Mouse (Mus musculus) embryonic facial prominence, embryonic 10.5 days (tissue): ENCODE measurements around the gene Rbms1. TPM values are rescaled to one million over a fixed set of nuclear protein-coding genes. Genes with fewer than 3 reads are reported as not detected.

Experiments used
- DNase-seq: peaks from one replicate; pipeline ENCODE4 v3.0.0-alpha.2; 2017; ENCODE audit warnings: low spot score
- H3K27ac ChIP-seq: fragments of 300-500 bp; sonication (generic); replicated peaks from 2 replicates; pipeline ENCODE4 v1.5.1; 2016; ENCODE audit warnings: mild to moderate bottlenecking
- H3K27me3 ChIP-seq: fragments of 300-500 bp; sonication (generic); replicated peaks from 2 replicates; pipeline ENCODE4 v1.6.1; 2016; ENCODE audit warnings: low read depth, mild to moderate bottlenecking; ENCODE audit not compliant: poor library complexity, severe bottlenecking
- H3K36me3 ChIP-seq: fragments of 300-500 bp; sonication (generic); replicated peaks from 2 replicates; pipeline ENCODE4 v1.6.1; 2016; ENCODE audit warnings: mild to moderate bottlenecking, moderate library complexity
- H3K4me1 ChIP-seq: fragments of 300-500 bp; sonication (generic); 2 replicates; pipeline ENCODE4 v1.6.1; 2016
- H3K4me3 ChIP-seq: fragments of 300-500 bp; sonication (generic); 2 replicates; pipeline ENCODE4 v1.5.1; 2016; ENCODE audit warnings: mild to moderate bottlenecking, moderate library complexity
- H3K9me3 ChIP-seq: fragments of 300-500 bp; sonication (generic); 2 replicates; pipeline ENCODE4 v1.6.1; 2016; ENCODE audit warnings: mild to moderate bottlenecking
- WGBS: fragments of 180-500 bp; shearing (Covaris S2); methylation state at CpG from one replicate; pipeline ENCODE4 v1.1.7; 2016; 5-methylcytosine and 5-hydroxymethylcytosine counted together
- polyA plus RNA-seq: library from polyadenylated mRNA; unstranded; fragments of >200 nt; fragmentation: Nextera tagmentation; extraction: Ambion mirVana; gene quantifications from 2 replicates; pipeline ENCODE4 v1.2.1, GENCODE M21; 2016

Gene Rbms1
- polyA plus RNA-seq: 103 and 106 TPM in 2 replicates

DNA sequence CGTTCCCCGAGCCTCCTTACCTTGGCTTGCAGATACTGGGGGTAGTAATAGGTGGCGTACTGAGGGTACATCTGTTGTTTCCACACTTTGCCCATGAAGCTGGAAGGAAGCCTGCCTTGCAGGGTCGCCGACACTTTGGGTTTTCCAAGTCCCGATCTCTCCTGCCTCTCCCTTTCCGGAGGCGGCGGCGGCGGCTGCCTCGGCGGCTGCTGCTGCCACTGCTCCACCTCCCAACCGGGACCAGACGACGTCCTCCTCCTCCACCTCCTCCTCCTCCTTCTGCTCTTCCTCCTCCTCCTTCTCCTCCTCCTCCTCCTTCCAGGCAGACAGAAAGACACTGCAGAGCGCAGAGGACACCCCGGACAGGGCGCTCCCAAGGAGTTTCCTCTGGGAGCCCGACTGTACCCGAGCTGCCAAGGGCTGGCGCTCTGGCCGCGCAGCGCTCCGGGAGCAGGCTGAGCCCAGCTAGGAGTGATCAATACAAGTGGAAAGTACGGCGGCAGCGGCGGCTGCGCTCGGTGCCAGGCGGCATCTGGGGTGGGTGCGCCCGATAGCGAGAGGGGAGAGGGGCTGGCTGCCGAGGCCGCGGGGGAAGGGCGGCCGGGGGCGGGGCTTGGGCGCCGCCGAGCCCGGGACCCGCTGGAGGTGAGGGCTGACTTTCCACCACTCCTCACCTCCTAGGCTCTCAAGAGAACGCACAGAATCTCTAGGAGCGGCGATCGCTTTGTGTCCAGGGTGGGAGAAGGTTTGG is at the start of gene Rbms1:
TSS of gene Rbms1 (minus strand) at position 522 of the 751 bp plus-strand sequence.
- peak; percentile 88 for DNase-seq
- H3K27me3 ChIP-seq: no peaks in the 10 kb centered on the region
- no peaks in the 10 kb centered on the region for H3K9me3 ChIP-seq
- WGBS: under 1% methylated on average over 51 of the region's 51 CpGs
- peak within 1 kb of the TSS; percentile 89 for H3K4me3 ChIP-seq
- peaks cover 34% of the 10 kb centered on the region for H3K4me1 ChIP-seq
- no peaks in the 10 kb centered on the region for H3K36me3 ChIP-seq
- peak within 1 kb of the TSS; percentile 95 for H3K27ac ChIP-seq

- Histone ChIP-seq H3K27ac (no peak overlapping the region), H3K36me3 (no peaks in the 10 kb centered on the region), H3K4me3 (no peak overlapping the region), H3K27me3 (no peaks in the 10 kb centered on the region), H3K9me3 (no peaks in the 10 kb centered on the region), H3K4me1 (no peaks in the 10 kb centered on the region; the same call in 1 of the 2 replicates)
- WGBS: 49% methylated on average over 3 of the region's 3 CpGs
- no peak for DNase-seq
Observed at GRCm38 (mm10) chr2:61012249-61012828, 49.3 kb upstream of the Rbms1 start.

- Histone ChIP-seq H3K4me1 (no peaks in the 10 kb centered on the region), H3K27ac (no peak overlapping the region), H3K27me3 (no peaks in the 10 kb centered on the region), H3K36me3 (no peaks in the 10 kb centered on the region), H3K9me3 (no peaks in the 10 kb centered on the region), H3K4me3 (no peak overlapping the region)
- WGBS: 84% methylated on average over 5 of the region's 5 CpGs
- DNase-seq: no peak
Observed at GRCm38 (mm10) chr2:60986286-60986685, 23.3 kb upstream of the Rbms1 start.

DNA sequence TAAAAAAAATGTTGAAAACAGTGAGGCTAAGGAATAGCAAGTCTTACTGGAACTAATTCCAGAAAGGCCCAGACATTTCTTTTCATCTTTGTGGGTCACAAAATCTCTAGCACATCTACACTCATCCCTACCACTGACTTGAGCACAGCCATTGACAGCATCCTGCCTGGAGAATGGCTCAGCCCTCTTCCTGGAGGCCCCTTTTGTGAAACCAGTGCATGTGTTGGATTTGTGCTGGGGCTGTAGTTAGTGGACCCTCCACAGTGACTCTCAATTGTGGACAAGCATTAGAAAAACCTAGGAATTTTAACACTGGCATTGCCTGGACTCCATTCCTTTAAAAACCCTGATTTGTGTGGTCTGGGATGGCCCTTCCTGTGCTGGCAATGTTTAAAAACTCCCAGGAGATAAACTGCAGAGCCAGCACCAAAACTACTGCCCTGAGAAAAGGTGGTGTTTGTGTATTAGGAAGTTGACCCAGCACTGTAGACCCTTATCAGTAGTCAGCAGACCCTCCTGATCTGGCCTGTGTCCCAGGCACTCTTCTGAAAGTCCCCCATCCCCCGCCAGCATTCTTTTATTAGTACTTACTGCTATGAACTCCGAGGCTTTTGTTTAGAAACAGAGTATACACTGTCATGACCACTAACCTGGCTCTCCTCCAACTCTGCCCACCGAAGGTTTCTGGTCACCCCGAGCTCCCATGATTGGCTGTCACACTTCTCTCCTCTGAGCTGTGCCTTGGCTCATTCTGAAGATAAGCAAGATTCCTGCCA is 15.7 kb upstream of the Rbms1 start:
- 0 out of 2 replicates have a peak, but pooled peaks cover 6% of the 10 kb centered on the region for H3K4me1 ChIP-seq
- no peaks in the 10 kb centered on the region for H3K36me3 ChIP-seq
- no peak overlapping the region for H3K4me3 ChIP-seq
- no peaks in the 10 kb centered on the region for H3K9me3 ChIP-seq
- 68% methylated on average over 4 of the region's 4 CpGs for WGBS
- DNase-seq: no peak
- H3K27ac ChIP-seq: no peak overlapping the region
- H3K27me3 ChIP-seq: no peaks in the 10 kb centered on the region

GRCm38 (mm10) chr2:60972189-60972814 is 9.3 kb upstream of the Rbms1 start:
- no peak for DNase-seq
- no peaks in the 10 kb centered on the region for H3K27me3 ChIP-seq
- H3K36me3 ChIP-seq: no peaks in the 10 kb centered on the region
- 78% methylated on average over 7 of the region's 7 CpGs for WGBS
- H3K4me1 ChIP-seq: no peaks in the 10 kb centered on the region
- H3K4me3 ChIP-seq: no peak overlapping the region
- H3K27ac ChIP-seq: no peak overlapping the region
- no peaks in the 10 kb centered on the region for H3K9me3 ChIP-seq

DNA sequence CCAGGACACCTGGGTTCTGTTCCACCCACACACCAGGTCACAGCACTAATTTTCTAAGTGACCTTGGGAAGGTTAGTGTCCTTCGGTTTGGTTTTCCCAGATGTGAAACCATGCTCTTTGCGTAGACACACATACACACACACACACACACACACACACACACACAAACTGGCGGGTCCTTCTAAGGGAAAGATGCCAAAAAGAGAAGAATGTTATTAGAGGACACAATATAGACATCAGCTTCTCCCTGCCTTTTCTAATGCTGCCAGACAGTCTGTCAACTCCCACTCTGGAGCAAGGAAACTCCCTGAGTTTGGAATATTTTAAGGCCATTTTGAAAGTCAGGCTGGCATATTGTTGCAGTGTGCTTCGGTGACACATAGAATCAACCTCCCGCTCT is 624 bp upstream of the Rbms1 start:
- no peaks in the 10 kb centered on the region for H3K36me3 ChIP-seq
- H3K4me3 ChIP-seq: peak overlapping the region; percentile 89
- peak overlapping the region; percentile 95 for H3K27ac ChIP-seq
- 6% methylated on average over 5 of the region's 5 CpGs for WGBS
- peak; percentile 40 for DNase-seq
- no peaks in the 10 kb centered on the region for H3K27me3 ChIP-seq
- H3K9me3 ChIP-seq: no peaks in the 10 kb centered on the region
- peaks cover 34% of the 10 kb centered on the region for H3K4me1 ChIP-seq

GRCm38 (mm10) chr2:60962001-60962670 is 856 bp downstream of the Rbms1 start:
- Histone ChIP-seq H3K4me1 (peaks cover 34% of the 10 kb centered on the region), H3K9me3 (no peaks in the 10 kb centered on the region), H3K36me3 (no peaks in the 10 kb centered on the region), H3K27me3 (no peaks in the 10 kb centered on the region), H3K4me3 (peak overlapping the region; percentile 89), H3K27ac (peak overlapping the region; percentile 95)
- WGBS: under 1% methylated on average over 64 of the region's 64 CpGs
- DNase-seq: peak; percentile 92

DNA sequence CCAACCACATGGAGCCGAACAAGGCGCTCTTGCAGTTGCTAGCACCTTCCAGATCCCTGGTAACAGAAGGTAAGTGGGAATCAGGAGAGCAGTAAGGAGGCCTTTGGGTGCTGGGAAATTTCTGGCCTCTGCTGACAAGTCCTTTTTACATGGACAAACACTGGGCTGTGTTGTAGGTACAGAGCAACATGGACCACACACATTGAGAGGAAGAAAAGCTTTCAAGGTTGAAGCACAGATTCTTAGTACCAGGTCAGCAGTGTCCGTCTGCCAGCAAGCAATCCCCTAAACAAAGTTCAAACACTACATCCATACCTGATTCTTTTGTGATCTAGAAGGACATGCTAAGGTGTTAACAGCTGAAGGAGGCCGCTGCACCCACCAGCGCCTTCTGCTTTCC is 1.7 kb downstream of the Rbms1 start:
- Histone ChIP-seq H3K4me3 (peak overlapping the region; percentile 89), H3K9me3 (no peaks in the 10 kb centered on the region), H3K27me3 (no peaks in the 10 kb centered on the region), H3K27ac (peak overlapping the region; percentile 95), H3K4me1 (peaks cover 34% of the 10 kb centered on the region), H3K36me3 (no peaks in the 10 kb centered on the region; the same call in 1 of the 2 replicates)
- WGBS: 37% methylated on average over 5 of the region's 5 CpGs
- peak; percentile 21 for DNase-seq

- no peak for DNase-seq
- Histone ChIP-seq H3K4me1 (no peaks in the 10 kb centered on the region), H3K9me3 (peaks cover 3% of the 10 kb centered on the region), H3K27me3 (no peaks in the 10 kb centered on the region), H3K36me3 (peaks cover 12% of the 10 kb centered on the region), H3K27ac (no peak overlapping the region), H3K4me3 (no peak overlapping the region)
- WGBS: 55% methylated on average over 3 of the region's 3 CpGs
Observed at GRCm38 (mm10) chr2:60948241-60948640, 14.8 kb downstream of the Rbms1 start.

GRCm38 (mm10) chr2:60947817-60948216 is 15.2 kb downstream of the Rbms1 start:
- no peaks in the 10 kb centered on the region for H3K27me3 ChIP-seq
- H3K4me3 ChIP-seq: no peak overlapping the region
- no peaks in the 10 kb centered on the region for H3K4me1 ChIP-seq
- 89% methylated on average over 4 of the region's 4 CpGs for WGBS
- peaks cover 3% of the 10 kb centered on the region for H3K9me3 ChIP-seq
- H3K27ac ChIP-seq: no peak overlapping the region
- no peak for DNase-seq
- H3K36me3 ChIP-seq: peaks cover 12% of the 10 kb centered on the region

DNA sequence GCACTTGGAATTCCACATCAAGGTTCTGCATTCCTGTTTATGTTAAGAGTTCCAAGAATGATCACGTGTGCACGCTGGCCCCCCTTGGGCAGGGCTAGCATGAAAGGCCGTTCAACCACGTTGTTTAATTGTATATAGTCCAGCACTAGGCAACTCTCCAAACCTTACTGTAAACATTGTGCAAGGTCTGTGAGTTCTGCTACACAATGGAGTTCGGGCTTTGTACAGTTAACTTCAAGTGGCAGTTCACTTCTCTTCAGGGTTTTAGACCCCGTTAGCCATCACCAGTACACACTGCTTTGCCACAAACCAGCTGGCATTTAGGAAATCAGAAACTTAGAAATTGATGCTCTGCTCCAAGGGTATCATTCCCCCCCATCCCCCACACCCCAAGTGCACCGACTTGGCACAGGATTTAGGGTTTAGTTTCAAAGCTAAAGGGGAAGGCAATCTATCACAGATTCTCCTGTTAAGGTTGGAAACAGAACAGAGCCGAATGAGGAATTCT is 22.5 kb downstream of the Rbms1 start:
- Histone ChIP-seq H3K4me3 (no peak overlapping the region), H3K36me3 (0 out of 2 replicates have a peak, but pooled peaks cover 3% of the 10 kb centered on the region), H3K27me3 (no peaks in the 10 kb centered on the region), H3K4me1 (peaks cover 24% of the 10 kb centered on the region), H3K9me3 (no peaks in the 10 kb centered on the region), H3K27ac (peak overlapping the region; percentile 51)
- 67% methylated on average over 8 of the region's 8 CpGs for WGBS
- DNase-seq: peak; percentile 28
